Mouse (Mus musculus): ENCODE measurements at regions not wholly inside any gene's neighbourhood (a gene's known extent, or its start where the extent isn't known, plus 50 kb on each side); places are given as distances from the start of the nearest gene placed in this dataset.

DNA sequence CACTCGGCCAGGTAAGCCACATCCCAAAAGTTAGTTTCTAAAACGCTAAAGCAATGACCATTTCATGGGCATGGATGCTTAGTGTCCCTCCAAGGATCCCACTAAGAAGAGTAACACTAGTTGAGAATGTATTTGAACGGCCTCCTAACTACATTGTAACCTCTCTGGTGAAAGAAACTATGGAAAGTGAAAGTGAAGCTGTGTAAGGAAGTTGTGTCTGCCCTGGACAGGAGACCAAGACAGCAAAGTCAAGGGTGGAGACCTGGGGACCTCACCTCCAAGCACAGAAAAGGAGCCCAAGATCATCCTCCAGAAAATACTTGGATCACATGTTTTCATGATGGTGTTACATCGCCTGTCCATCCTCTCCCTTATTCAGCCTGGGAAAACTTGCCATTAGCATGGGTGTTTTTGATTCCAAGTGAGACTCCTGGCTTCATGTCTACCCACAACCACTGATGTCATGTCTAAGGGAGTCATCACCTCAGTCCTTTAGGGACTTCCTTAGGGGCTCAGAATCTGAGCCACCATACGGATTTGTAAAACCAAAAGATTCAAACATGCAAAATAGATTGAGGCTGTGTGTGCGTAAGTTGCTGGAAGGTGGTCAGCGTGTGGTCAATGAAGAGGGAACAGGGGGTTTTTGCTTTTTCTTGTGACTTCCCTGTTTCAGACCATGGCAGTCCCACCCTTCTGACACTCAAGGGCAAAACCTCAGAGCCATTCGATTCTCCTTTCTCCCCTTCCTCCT, 62.4 kb upstream of the 1700016C15Rik start:
- DNase-seq (ENCODE audit: low spot score) = no peak

DNA sequence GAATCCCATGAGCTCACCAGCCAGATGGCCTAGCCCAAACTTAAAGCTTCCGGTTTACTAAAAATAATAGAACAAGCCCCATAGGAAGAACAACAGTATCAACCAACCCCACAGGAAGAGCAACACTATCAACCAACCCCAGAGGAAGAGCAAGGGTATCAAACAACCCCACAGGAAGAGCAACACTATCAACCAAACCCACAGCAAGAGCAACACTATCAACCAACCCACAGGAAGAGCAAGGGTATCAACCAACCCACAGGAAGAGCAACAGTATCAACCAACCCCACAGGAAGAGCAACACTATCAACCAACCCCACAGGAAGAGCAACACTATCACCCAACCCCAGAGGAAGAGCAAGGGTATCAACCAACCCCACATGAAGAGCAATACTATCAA, 59.0 kb upstream of the 1700016C15Rik start:
- no peak for DNase-seq (ENCODE audit: low spot score)

DNA sequence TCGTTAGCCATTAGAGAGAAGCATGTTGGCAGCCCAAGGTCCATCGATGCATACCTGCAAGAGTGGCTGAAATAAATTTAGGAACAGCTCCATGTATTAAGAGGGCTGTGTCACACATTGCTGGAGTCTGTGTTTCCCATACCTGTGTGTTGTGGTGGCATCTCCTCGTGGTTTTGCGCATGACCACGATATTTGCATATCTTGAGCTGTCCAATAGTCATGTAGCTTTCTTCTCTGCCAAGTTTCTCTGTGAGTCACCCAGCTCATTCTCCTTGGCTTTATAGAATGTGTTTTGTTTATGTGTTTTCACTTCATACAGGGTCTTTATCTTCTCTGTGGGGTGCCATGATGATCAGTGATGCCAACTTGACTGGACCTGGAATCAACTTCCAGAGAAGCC, 53.0 kb upstream of the 1700016C15Rik start:
- no peak for DNase-seq (ENCODE audit: low spot score)

DNA sequence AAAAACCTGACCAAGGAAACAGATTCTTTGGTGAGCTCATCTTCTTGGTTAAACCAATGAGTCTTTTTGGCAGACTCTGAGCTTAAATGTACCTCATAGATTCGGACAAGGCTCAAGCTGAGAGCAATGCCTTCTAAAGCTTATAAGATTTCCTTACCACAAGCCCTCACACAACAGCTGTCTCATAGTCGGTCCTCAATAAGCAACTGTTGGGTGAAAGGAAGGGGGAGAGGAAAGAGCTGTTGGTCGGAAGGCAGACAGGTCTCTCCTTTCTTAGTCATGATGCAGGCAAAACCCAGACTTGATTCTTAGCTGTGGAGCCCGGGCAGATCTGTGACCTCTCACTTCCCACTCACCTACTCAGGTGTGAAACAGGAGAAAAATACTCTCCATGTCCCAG, 50.8 kb upstream of the 1700016C15Rik start:
- no peak for DNase-seq (ENCODE audit: low spot score)

All from yolk sac, embryonic 10.5 days (tissue).